In genomic region chr11:102924557-102925350, GRCm38 (mm10) we compare ENCODE assay signal across 8 mouse cellular contexts. TPM values are rescaled to one million over a fixed set of nuclear protein-coding genes. Genes with fewer than 3 reads are reported as not detected.
DNase-seq lines count a peak whose midpoint lies in the region; ATAC-seq lines count a peak whose summit lies in the region.

TSS of gene Kif18b (minus strand) at chr11:102925124.

- peak; percentile 86 for ATAC-seq in hindbrain, embryonic 11.5 days (ENCODE audit: low FRiP score)

- H3K36me3 ChIP-seq in hindbrain, embryonic 11.5 days (ENCODE audit: control insufficient read depth, insufficient read depth, low read length) = no peaks in the 10 kb centered on the region

- H3K9ac ChIP-seq in hindbrain, embryonic 11.5 days (ENCODE audit: low read depth, low read length) = peak within 1 kb of the TSS; percentile 72

- H3K4me3 ChIP-seq in hindbrain, embryonic 11.5 days (ENCODE audit: low read depth, low read length) = peak within 1 kb of the TSS; percentile 59

- no peaks in the 10 kb centered on the region for H3K27me3 ChIP-seq in hindbrain, embryonic 11.5 days (ENCODE audit: control insufficient read depth, insufficient read depth, low read length)

- H3K9me3 ChIP-seq in hindbrain, embryonic 11.5 days (ENCODE audit: control insufficient read depth, low read length) = no peaks in the 10 kb centered on the region

- WGBS in hindbrain, embryonic 11.5 days = under 1% methylated on average over 62 of the region's 62 CpGs

- DNase-seq in Muller cell, postnatal 12 days (ENCODE audit: inconsistent ontology term) = peak; percentile 98
- peak; percentile 91 for DNase-seq in cerebellum, adult 9-11 months
- peak; percentile 89 to 95 for DNase-seq in frontal cortex, adult 2 months (ENCODE audit: extremely low spot score in 1 of 2, low spot score in 1 of 2)
- DNase-seq in hindbrain, embryonic 11.5 days (ENCODE audit: low spot score) = peak; percentile 99
- DNase-seq in layer of hippocampus, postnatal 10 days (ENCODE audit: low spot score in 2 of 2) = peak; percentile 90 to 94
- peak; percentile 96 for DNase-seq in lung, postnatal 10 days
- peak; percentile 92 for DNase-seq in ovary, postnatal 36 days (ENCODE audit: low spot score)
- peak; percentile 92 for DNase-seq in thymus, postnatal 25 days

- peak within 1 kb of the TSS; percentile 66 for H3K4me2 ChIP-seq in hindbrain, embryonic 11.5 days (replicated peaks; ENCODE audit: low read depth, low read length)

- H3K4me1 ChIP-seq in hindbrain, embryonic 11.5 days (replicated peaks; ENCODE audit: control insufficient read depth, insufficient read depth, low read length) = peaks cover 2% of the 10 kb centered on the region; the same call in 1 of the 2 replicates

- H3K27ac ChIP-seq in hindbrain, embryonic 11.5 days (ENCODE audit: low read depth, low read length) = peak within 1 kb of the TSS; percentile 88

RNA-seq across cellular contexts. Expression of gene Kif18b, which starts in this region (rescaled TPM):
- polyA plus RNA-seq in frontal cortex, adult 2 months (2012; rRNA removed) = 0.30 and 0.32 TPM in 2 replicates
- 7.3 and 8.5 TPM in 2 replicates for polyA plus RNA-seq in hindbrain, embryonic 11.5 days (2014; fragmentation: Nextera tagmentation; extraction: Ambion mirVana)
- total RNA-seq in layer of hippocampus, postnatal 10 days (2021) = 1 to 10 TPM; 2.6 TPM

Comparison
In these comparisons a context has a peak if more than half of its experiments do, and no peak if none do; other contexts are left out.
1. Peak in every context shown above with its lines: DNase-seq, ATAC-seq, H3K4me3 ChIP-seq and H3K27ac ChIP-seq.
2. Peak in DNase-seq in frontal cortex, adult 2 months; RNA of the gene not detected or under 1 TPM.